Mouse (Mus musculus) liver, embryonic 16.5 days (tissue): ENCODE data around the gene Gsdme. TPM values are rescaled to one million over a fixed set of nuclear protein-coding genes. Genes with fewer than 3 reads are reported as not detected.

ENCODE experiments used
- ATAC-seq: fragments of 200-750 bp; cut with Nextera tagmentation; 2 replicates; pipeline ENCODE4 v1.8.0; 2017; ENCODE audit warnings: low read depth, mild to moderate bottlenecking, moderate number of reproducible peaks, moderate library complexity
- H3K27ac ChIP-seq: fragments of 300-500 bp; sonication (generic); 2 replicates; pipeline ENCODE4 v1.5.1; 2014; ENCODE audit warnings: mild to moderate bottlenecking, low read length
- H3K27me3 ChIP-seq: fragments of 300-500 bp; sonication (generic); 2 replicates; pipeline ENCODE4 v1.6.1; 2014; ENCODE audit warnings: low read depth, low read length, mixed read lengths; ENCODE audit not compliant: control insufficient read depth, insufficient read depth
- H3K36me3 ChIP-seq: fragments of 300-500 bp; sonication (generic); 2 replicates; pipeline ENCODE4 v1.6.1; 2014; ENCODE audit warnings: mild to moderate bottlenecking; ENCODE audit not compliant: control insufficient read depth, insufficient read depth
- H3K4me1 ChIP-seq: fragments of 300-500 bp; sonication (generic); 2 replicates; pipeline ENCODE4 v1.6.1; 2014; ENCODE audit warnings: low read depth, low read length, mixed read lengths; ENCODE audit not compliant: control insufficient read depth
- H3K4me2 ChIP-seq: fragments of 300-500 bp; sonication (generic); 2 replicates; pipeline ENCODE4 v1.6.1; 2014; ENCODE audit warnings: low read depth, low read length, mixed read lengths
- H3K4me3 ChIP-seq: fragments of 300-500 bp; sonication (generic); 2 replicates; pipeline ENCODE4 v1.5.1; 2014; ENCODE audit warnings: low read depth, mild to moderate bottlenecking, low read length
- H3K9ac ChIP-seq: fragments of 300-500 bp; sonication (generic); 2 replicates; pipeline ENCODE4 v1.6.1; 2014; ENCODE audit warnings: low read depth, low read length
- H3K9me3 ChIP-seq: fragments of 300-500 bp; sonication (generic); replicated peaks from 2 replicates; pipeline ENCODE4 v1.6.1; 2016; ENCODE audit warnings: low read length; ENCODE audit not compliant: control insufficient read depth
- WGBS: fragments of 180-500 bp; shearing (Covaris S2); extraction: QIAGEN DNeasy Blood & Tissue Kit; methylation state at CpG from one replicate; pipeline ENCODE4 v1.1.7; 2014; ENCODE audit not compliant: insufficient replicate concordance; 5-methylcytosine and 5-hydroxymethylcytosine counted together
- polyA plus RNA-seq: library from polyadenylated mRNA; unstranded; fragments of >200 nt; fragmentation: Nextera tagmentation; extraction: Ambion mirVana; gene quantifications from 2 replicates; pipeline ENCODE4 v1.2.1, GENCODE M21; 2015

The Gsdme gene
- polyA plus RNA-seq, 1 experiment from 2014 or later, result 15.4 TPM

DNA sequence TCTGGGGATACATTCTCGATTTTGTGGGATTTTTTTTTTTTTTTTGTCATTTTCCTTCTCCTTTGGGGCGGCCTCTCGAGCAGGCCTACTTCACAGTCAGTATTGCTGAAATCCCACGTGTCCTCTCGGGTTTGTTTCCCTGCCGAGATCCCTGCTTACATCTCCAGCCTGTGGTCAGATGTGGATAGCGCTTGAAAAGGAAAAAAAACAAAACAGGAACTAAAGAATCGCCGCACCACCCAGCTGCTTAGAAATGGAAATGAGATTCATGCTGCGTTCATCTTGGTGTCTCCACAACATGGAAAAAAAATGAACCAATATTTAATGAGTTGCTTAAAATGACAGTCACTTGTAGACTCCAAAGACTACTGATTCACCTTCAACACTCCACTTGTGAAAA, 31.5 kb upstream of the Gsdme start:
- Histone ChIP-seq H3K27me3 (no peaks in the 10 kb centered on the region), H3K4me3 (no peak overlapping the region), H3K9ac (no peak overlapping the region), H3K4me2 (no peak overlapping the region), H3K9me3 (no peaks in the 10 kb centered on the region), H3K4me1 (no peaks in the 10 kb centered on the region), H3K27ac (no peak overlapping the region), H3K36me3 (no peaks in the 10 kb centered on the region)
- WGBS, result 47% methylated on average over 10 of the region's 10 CpGs
- ATAC-seq, result no peak

DNA sequence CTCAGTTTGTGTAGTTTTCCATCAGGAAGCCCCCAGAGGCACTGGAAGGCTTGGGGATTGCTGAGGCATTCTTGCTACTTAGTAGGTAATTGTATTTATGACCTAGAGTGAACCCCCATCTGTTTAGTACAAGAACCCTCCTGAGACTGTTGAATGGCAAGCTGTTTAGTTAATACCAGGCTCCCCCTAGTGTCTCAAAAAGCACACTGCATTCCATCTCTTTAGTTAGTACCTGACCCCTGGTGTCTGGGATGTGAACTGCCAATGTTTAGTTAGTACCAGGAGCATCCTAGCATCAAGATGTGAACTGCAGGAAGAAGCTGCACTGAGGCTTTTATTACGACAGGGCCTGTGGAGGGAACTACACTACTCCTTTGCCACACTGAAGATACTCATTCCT, 30.5 kb upstream of the Gsdme start:
- Histone ChIP-seq H3K4me2 (no peak overlapping the region), H3K27me3 (no peaks in the 10 kb centered on the region), H3K9me3 (no peaks in the 10 kb centered on the region), H3K36me3 (no peaks in the 10 kb centered on the region), H3K4me1 (no peaks in the 10 kb centered on the region), H3K27ac (no peak overlapping the region), H3K4me3 (no peak overlapping the region), H3K9ac (no peak overlapping the region)
- peak; percentile 37; the same call in 1 of the 2 replicates for ATAC-seq
- 14% methylated on average over 1 of the region's 1 CpGs for WGBS

DNA sequence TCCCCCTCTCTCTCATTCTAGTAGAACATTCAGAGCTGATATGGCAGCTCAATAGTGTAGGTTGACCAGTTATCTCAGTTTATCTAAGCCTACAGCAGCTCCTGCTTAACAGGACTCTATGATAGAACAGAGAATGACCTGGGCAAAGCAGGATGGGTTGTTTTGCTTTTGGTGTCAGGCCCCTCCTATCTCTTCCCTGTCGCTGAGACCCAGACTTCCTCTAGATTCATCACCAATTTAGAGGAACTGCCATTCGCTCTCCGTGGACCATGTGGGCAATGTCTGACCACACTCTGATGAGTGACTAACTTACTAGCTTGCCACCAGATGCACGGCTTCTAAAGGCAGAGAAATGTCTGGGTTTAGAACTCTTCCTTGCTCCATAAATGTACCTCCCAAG, 28.0 kb upstream of the Gsdme start:
- Histone ChIP-seq H3K36me3 (no peaks in the 10 kb centered on the region), H3K4me3 (no peak overlapping the region), H3K27ac (no peak overlapping the region), H3K9ac (no peak overlapping the region), H3K9me3 (no peaks in the 10 kb centered on the region), H3K4me1 (no peaks in the 10 kb centered on the region), H3K4me2 (no peak overlapping the region), H3K27me3 (no peaks in the 10 kb centered on the region)
- ATAC-seq, result peak; percentile 35; the same call in 1 of the 2 replicates
- 17% methylated on average over 4 of the region's 4 CpGs for WGBS

DNA sequence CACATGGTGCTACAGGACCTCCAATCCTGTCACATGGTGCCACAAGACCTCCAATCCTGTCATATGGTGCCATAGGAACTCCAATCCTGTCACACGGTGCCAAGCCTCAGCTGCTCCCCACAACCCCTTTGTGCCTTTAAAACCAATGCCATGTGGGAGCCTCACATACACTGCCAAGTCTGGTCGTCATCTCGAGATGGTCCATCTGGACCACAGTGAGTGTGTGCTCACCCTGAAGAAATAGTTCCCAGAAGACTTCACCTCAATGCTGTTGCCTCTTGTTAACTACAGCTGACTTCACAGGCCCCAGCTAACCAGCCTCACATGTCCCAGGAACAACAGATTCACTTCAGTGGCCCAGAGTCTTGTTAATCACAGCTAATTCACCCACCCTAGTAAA, 23.2 kb upstream of the Gsdme start:
- Histone ChIP-seq H3K27ac (no peak overlapping the region), H3K9ac (no peak overlapping the region), H3K4me1 (no peaks in the 10 kb centered on the region), H3K4me3 (no peak overlapping the region), H3K27me3 (no peaks in the 10 kb centered on the region), H3K9me3 (no peaks in the 10 kb centered on the region), H3K4me2 (no peak overlapping the region), H3K36me3 (no peaks in the 10 kb centered on the region)
- WGBS, result 77% methylated on average over 3 of the region's 3 CpGs
- ATAC-seq, result no peak

DNA sequence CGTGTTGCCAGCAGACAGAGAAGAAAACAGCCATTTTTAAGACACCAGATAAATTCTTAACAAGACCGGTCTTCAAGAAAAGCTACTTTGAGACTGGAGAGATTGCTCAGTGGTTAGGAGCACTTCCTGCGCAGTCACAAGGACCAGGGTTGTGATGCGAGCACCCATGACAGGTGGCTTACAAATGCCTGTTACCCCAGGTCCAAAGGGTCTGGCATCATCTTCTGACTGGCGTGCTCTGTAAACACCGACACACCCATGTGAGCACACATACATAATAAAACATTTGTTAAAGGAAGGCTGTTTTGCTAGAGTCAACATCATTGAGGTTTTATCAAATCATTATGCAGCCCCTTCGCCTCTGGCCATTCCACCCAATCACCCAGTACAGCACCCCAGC, 16.0 kb upstream of the Gsdme start:
- H3K4me1 ChIP-seq, result no peaks in the 10 kb centered on the region
- WGBS, result 70% methylated on average over 7 of the region's 7 CpGs
- H3K4me2 ChIP-seq, result no peak overlapping the region
- no peaks in the 10 kb centered on the region for H3K9me3 ChIP-seq
- no peak for ATAC-seq
- no peak overlapping the region for H3K27ac ChIP-seq
- H3K27me3 ChIP-seq, result no peaks in the 10 kb centered on the region
- H3K4me3 ChIP-seq, result no peak overlapping the region
- H3K36me3 ChIP-seq, result no peaks in the 10 kb centered on the region
- H3K9ac ChIP-seq, result no peak overlapping the region

DNA sequence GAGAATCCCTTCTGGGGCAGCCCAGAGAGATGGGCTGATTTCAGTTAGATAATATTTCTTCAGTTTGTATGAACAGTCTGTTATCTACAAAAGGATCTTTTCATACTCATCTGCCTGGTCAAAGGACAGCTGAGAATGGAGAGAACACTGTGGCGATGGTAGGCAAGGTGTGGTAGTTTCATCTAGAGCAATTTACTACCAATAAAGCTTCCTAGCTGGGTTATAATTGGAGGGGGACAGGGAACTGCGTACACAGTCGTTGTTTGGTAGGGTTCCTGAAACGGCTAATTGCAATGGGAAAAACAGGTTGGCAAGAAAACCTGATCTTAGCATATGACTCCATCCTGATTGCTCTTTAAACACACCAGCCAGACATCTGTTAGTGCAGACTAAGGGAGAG, 10.3 kb upstream of the Gsdme start:
- Histone ChIP-seq H3K27ac (no peak overlapping the region), H3K4me3 (no peak overlapping the region), H3K4me2 (no peak overlapping the region), H3K4me1 (no peaks in the 10 kb centered on the region), H3K9ac (no peak overlapping the region), H3K9me3 (no peaks in the 10 kb centered on the region), H3K27me3 (no peaks in the 10 kb centered on the region), H3K36me3 (no peaks in the 10 kb centered on the region)
- WGBS, result 70% methylated on average over 4 of the region's 4 CpGs
- ATAC-seq, result no peak

DNA sequence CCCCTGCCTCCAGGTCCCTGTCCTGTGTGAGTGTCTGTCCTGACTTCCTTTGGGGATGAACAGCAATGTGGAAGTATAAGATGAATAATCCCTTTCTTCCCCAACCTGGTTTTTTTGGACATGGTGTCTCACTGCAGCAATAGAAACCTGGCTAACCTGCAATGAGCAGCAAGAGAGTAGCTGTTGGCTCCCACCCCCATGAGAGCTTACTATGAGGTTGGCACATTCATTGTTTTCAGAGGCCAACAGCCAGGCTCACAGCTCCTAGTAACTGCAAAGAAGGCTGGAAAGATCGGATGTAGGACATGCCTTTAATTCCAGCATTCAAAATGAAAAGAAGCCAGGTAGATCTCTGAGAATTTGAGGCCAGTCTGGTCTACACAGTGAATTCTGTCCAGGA, 9.8 kb upstream of the Gsdme start:
- Histone ChIP-seq H3K27ac (no peak overlapping the region), H3K9me3 (no peaks in the 10 kb centered on the region), H3K4me2 (no peak overlapping the region), H3K36me3 (no peaks in the 10 kb centered on the region), H3K4me3 (no peak overlapping the region), H3K4me1 (no peaks in the 10 kb centered on the region), H3K9ac (no peak overlapping the region), H3K27me3 (no peaks in the 10 kb centered on the region)
- 39% methylated on average over 1 of the region's 1 CpGs for WGBS
- ATAC-seq, result no peak

DNA sequence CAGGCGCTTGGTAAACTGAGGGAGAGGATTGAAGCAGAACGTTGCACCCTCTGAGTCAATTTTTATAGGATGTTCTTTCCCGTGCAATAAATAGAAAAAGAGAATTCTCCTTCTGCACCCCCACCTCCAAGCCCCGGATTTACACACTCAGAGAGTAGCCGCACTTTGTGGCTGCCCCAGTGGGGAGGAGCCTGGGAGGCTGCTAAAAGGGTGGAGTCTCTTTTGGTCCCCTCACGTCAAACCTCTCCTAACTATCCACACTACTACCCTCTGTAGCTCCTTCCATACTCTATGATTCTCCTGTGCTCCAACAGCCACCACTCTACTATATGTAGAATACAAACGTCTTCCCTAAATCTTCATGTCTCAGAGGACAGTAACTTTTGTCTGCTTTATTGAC, 1.4 kb downstream of the Gsdme start:
- Histone ChIP-seq H3K36me3 (no peaks in the 10 kb centered on the region), H3K4me2 (peak overlapping the region; percentile 49), H3K9me3 (no peaks in the 10 kb centered on the region), H3K27ac (no peak overlapping the region), H3K4me1 (no peaks in the 10 kb centered on the region; the same call in 1 of the 2 replicates), H3K4me3 (peak overlapping the region; percentile 54), H3K27me3 (peaks cover 2% of the 10 kb centered on the region), H3K9ac (no peak overlapping the region; the same call in 1 of the 2 replicates)
- no peak for ATAC-seq
- 26% methylated on average over 7 of the region's 7 CpGs for WGBS

DNA sequence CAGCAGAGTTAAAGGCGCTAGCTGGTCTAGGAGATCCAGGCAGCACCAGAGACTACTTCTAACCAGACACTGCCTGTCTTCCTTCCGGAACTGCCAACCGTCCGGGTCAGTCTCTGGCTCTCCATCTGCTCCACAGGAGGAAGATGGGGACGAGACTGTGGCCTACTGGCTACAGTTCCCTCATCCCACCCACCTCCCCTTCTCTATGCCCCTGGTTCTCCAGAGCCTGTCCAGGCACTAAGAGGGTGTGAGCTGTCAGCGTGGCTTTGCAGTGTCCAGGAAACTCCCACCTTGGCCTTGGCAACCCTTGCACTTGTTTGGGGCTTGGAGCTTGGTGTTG, 1.8 kb downstream of the Gsdme start:
- no peak for ATAC-seq
- H3K9ac ChIP-seq, result peak overlapping the region; percentile 28; the same call in 1 of the 2 replicates
- WGBS, result 0% methylated on average over 6 of the region's 6 CpGs

More for the DNA sequence above, 1.8 kb downstream of the Gsdme start:
- Histone ChIP-seq H3K27me3 (peaks cover 2% of the 10 kb centered on the region), H3K27ac (no peak overlapping the region), H3K36me3 (no peaks in the 10 kb centered on the region), H3K9me3 (no peaks in the 10 kb centered on the region), H3K4me2 (peak overlapping the region; percentile 49), H3K4me1 (no peaks in the 10 kb centered on the region; the same call in 1 of the 2 replicates), H3K4me3 (peak overlapping the region; percentile 54)
